Mouse (Mus musculus): ENCODE results near the gene Rsrp1.

Rsrp1 gene

GRCm38 (mm10) chr4:134950518-134951091 is 27.2 kb downstream of the Rsrp1 start:
- in situ Hi-C loops (cut with MboI; ENCODE audit: low pct_unique_long_range_greater_than_20kb in 1 of 2, low sequenced_read_pairs in 2 of 2, unreplicated experiment in 1 of 2), result no loop called here

GRCm38 (mm10) chr4:134954461-134954860 is 31.1 kb downstream of the Rsrp1 start:
- in situ Hi-C loops (cut with MboI; ENCODE audit: low pct_unique_long_range_greater_than_20kb in 1 of 2, low sequenced_read_pairs in 2 of 2, unreplicated experiment in 1 of 2), result no loop called here

GRCm38 (mm10) chr4:134955196-134955595 is 31.8 kb downstream of the Rsrp1 start:
- in situ Hi-C loops (cut with MboI; ENCODE audit: low pct_unique_long_range_greater_than_20kb in 1 of 2, low sequenced_read_pairs in 2 of 2, unreplicated experiment in 1 of 2), result no loop called here

- in situ Hi-C loops (cut with MboI; ENCODE audit: low pct_unique_long_range_greater_than_20kb in 1 of 2, low sequenced_read_pairs in 2 of 2, unreplicated experiment in 1 of 2), result no loop called here
These were observed 32.5 kb downstream of the Rsrp1 start for GRCm38 (mm10) chr4:134955845-134956244.

- in situ Hi-C loops (cut with MboI; ENCODE audit: low pct_unique_long_range_greater_than_20kb in 1 of 2, low sequenced_read_pairs in 2 of 2, unreplicated experiment in 1 of 2), result no loop called here
These were observed 32.9 kb downstream of the Rsrp1 start for GRCm38 (mm10) chr4:134956328-134956727.

- in situ Hi-C loops (cut with MboI; ENCODE audit: low pct_unique_long_range_greater_than_20kb in 1 of 2, low sequenced_read_pairs in 2 of 2, unreplicated experiment in 1 of 2), result no loop called here
These were observed 39.8 kb downstream of the Rsrp1 start for GRCm38 (mm10) chr4:134963021-134963776.

GRCm38 (mm10) chr4:134967887-134968604 is 44.7 kb downstream of the Rsrp1 start:
- in situ Hi-C loops (cut with MboI; ENCODE audit: low pct_unique_long_range_greater_than_20kb in 1 of 2, low sequenced_read_pairs in 2 of 2, unreplicated experiment in 1 of 2), result no loop called here

- in situ Hi-C loops (cut with MboI; ENCODE audit: low pct_unique_long_range_greater_than_20kb in 1 of 2, low sequenced_read_pairs in 2 of 2, unreplicated experiment in 1 of 2), result no loop called here
These were observed 45.2 kb downstream of the Rsrp1 start for GRCm38 (mm10) chr4:134968605-134968976.

GRCm38 (mm10) chr4:134975261-134975928 is 52.0 kb downstream of the Rsrp1 start:
- in situ Hi-C loops (cut with MboI; ENCODE audit: low pct_unique_long_range_greater_than_20kb in 1 of 2, low sequenced_read_pairs in 2 of 2, unreplicated experiment in 1 of 2), result no loop called here

GRCm38 (mm10) chr4:134975929-134976308 is 52.5 kb downstream of the Rsrp1 start:
- in situ Hi-C loops (cut with MboI; ENCODE audit: low pct_unique_long_range_greater_than_20kb in 1 of 2, low sequenced_read_pairs in 2 of 2, unreplicated experiment in 1 of 2), result no loop called here

Measured in mouse embryonic stem cell (cell line).